Mouse (Mus musculus) liver, embryonic 14.5 days (tissue): ENCODE measurements at regions not wholly inside any gene's neighbourhood (a gene's known extent, or its start where the extent isn't known, plus 50 kb on each side); places are given as distances from the start of the nearest gene placed in this dataset.

Source experiments
- CTCF ChIP-seq: IDR thresholded peaks from 2 replicates; pipeline ENCODE4 v1.5.1; 2016; ENCODE audit warnings: antibody characterized with exemption, low read depth, control low read depth
- EP300 ChIP-seq: IDR thresholded peaks from 2 replicates; pipeline ENCODE4 v1.6.1; 2016; ENCODE audit warnings: antibody characterized with exemption, low read depth

DNA sequence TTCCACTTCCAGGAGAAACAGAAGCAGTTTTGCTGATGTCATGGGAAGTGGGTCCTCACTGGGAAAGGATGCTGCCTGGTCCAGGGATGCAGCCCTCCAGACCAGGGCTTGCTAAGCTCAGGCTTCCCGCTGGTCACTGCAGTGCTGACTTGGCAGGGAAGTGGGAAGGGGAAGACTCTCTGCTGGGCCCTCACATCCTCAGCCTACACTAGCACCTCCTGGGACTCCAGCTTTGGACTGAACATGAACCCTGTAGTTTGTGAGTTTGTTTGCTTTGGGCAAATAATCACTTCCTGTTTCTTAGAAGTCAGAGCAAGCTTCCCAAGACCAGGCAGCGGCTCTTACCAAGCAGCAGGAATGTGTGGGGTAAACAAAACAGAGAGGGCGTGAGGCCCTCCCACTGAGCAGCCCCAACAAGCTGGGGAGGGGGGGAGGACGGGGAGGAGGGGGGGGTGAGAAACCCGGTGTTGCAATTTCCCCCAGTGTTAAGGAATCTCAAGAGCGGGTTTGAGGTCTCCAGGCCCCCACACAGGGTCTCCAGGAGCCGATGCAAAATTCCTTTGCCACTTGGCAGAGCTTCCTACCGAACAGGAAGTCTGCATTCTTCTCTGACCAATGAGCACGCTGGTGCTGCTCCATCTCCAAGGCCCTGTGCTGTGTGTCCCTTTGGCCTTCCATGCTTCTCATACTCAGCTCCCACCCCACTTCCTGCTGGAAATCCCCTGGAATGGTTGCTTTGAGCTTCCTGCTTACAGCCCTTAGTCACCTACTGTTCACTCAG lies 367.7 kb upstream of the Smim15 start:
- TF ChIP-seq CTCF (no peak), EP300 (no peak)
